Mouse (Mus musculus): ENCODE results near the gene Pik3ap1.

DNA sequence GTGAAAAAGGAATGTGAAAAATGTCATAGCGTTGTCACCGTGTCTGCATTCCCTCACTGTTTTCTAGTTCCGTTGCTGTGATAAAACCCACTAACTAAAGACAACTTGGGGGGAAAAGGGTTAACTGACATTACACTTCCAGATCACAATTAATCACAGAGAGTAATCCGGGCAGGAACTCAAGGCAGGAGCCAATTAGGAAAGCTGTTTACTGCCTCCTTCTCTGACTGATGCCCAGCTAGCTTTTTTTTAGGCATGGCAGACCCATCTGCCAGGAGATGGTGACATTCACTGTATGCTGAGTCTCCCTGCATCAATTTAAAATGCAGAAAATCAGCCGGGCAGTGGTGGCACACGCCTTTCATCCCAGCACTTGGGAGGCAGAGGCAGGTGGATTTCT is 4.4 kb upstream of the Pik3ap1 start:
- TF ChIP-seq POLR2A (IDR thresholded peaks at IDR 0.05; ENCODE audit: insufficient read depth, low read depth, low read length) (no peak), CTCF (IDR thresholded peaks at IDR 0.05; ENCODE audit: insufficient read depth, low read depth, low read length) (no peak)

Measured in olfactory bulb, adult 2 months (tissue).